Mouse (Mus musculus): Measurements from ENCODE around the gene Vmn1r237.

Vmn1r237 gene

GRCm38 (mm10) chr17:21311565-21311964, at the start of gene Vmn1r237:
Vmn1r237 (plus strand) TSS chr17:21311865.
- no peak for DNase-seq

GRCm38 (mm10) chr17:21272103-21272502, 39.6 kb upstream of the Vmn1r237 start:
- DNase-seq, result peak; percentile 80

DNA sequence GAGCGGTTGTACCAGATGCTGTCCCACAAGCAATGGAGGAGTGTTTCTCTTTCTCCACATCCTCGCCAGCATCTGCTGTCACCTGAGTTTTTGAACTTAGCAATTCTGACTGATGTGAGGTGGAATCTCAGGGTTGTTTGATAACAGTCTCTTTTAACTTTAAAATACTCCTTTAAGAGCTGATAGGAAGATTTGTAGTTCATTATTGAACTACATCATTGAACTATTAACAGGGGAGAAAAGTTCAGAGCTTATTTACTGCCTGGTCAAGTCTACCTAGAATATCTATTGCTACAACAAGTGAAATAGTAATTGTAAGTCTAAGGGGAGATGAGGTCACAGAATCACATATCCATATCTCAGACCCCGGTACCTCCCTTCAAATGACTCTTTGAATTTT, 29.0 kb upstream of the Vmn1r237 start, which contains the start of gene Vmn1r236:
TSS of gene Vmn1r236 (plus strand) at position 301 of the 400 bp plus-strand sequence.
- DNase-seq, result no peak

DNA sequence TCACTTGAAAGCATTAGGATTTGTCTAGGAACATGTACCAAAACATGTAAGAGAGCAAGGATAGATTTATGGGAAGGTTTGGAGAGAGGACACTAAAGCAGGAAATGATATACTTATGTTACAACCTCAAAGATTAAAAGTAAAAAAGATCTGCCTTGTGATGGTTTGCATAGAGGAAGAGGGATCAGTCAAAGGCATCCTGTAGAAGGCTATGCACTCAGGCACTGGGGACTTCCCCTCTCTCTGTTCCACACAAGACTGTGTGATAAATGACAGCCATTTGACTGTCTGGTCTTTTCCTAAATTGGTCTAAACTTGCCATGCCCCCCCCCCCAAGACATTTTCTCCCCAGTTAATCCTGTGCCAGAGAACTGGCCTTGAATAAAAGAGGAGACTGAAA, 27.3 kb upstream of the Vmn1r237 start:
- no peak for DNase-seq

DNA sequence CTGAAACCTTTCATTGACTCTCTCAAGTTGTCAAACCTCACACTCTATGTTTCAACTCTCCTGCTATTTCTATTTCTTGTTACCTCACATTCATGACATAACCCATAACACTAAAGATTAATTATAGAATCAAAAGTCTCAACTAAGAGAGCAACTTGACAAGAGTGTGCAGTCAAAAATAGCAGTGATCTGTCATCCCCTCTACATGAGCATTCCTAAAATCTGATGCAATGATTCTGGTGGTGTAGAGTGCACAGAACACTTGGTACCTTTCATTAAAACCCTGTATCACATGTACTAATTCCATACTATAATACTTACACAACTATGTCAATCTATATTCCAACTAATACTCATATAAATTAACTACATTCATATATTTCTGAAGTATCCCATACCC, 22.0 kb upstream of the Vmn1r237 start:
- no peak for DNase-seq
